Mouse (Mus musculus): ENCODE measurements around the gene Gm5286.
"Not testable (repeated sequence)": the region's sequence is repeated elsewhere in the genome, so short reads cannot be mapped to it uniquely, and the experiment has no call there.

Gene Gm5286

GRCm38 (mm10) chr3:94196414-94196813 is at the start of gene Gm5286:
Gene Gm5286 (plus strand): TSS chr3:94196714.
- not testable (repeated sequence) for DNase-seq (ENCODE audit: low spot score in 2 of 2)

GRCm38 (mm10) chr3:94167351-94167750 is 29.2 kb upstream of the Gm5286 start:
- not testable (repeated sequence) for DNase-seq (ENCODE audit: low spot score in 2 of 2)

GRCm38 (mm10) chr3:94178093-94178492 is 18.4 kb upstream of the Gm5286 start, which contains the start of gene Gm10696:
Gene Gm10696 (minus strand): TSS chr3:94178193.
- not testable (repeated sequence) for DNase-seq (ENCODE audit: low spot score in 2 of 2)
